Mouse (Mus musculus) lung, postnatal 0 days (tissue): Measurements from ENCODE around the gene Arl4c.

Source experiments
- CTCF ChIP-seq: IDR thresholded peaks from 2 replicates; pipeline ENCODE4 v1.5.1; 2016; ENCODE audit warnings: antibody characterized with exemption, mild to moderate bottlenecking
- EP300 ChIP-seq: IDR thresholded peaks from 2 replicates; pipeline ENCODE4 v1.6.1; 2016; ENCODE audit warnings: antibody characterized with exemption, mild to moderate bottlenecking, control low read depth

GRCm38 (mm10) chr1:88624376-88624775 lies 77.6 kb downstream of the Arl4c start:
- no peak for TF ChIP-seq CTCF
- TF ChIP-seq EP300: no peak
